Mouse (Mus musculus): Measurements from ENCODE around the gene Cpt1c.
A peak's percentile ranks its signal among the peaks of the same experiment; 100 is the strongest.

Cpt1c gene

GRCm38 (mm10) chr7:44999753-45000152 is 25.1 kb upstream of the Cpt1c start:
- DNase-seq (ENCODE audit: low spot score in 2 of 2): no peak

- no peak for DNase-seq (ENCODE audit: low spot score in 2 of 2)
Observed at GRCm38 (mm10) chr7:44998501-44998955, 23.9 kb upstream of the Cpt1c start, which contains the start of gene Bcl2l12. TSS of gene Bcl2l12 (minus strand) at chr7:44998712.

DNA sequence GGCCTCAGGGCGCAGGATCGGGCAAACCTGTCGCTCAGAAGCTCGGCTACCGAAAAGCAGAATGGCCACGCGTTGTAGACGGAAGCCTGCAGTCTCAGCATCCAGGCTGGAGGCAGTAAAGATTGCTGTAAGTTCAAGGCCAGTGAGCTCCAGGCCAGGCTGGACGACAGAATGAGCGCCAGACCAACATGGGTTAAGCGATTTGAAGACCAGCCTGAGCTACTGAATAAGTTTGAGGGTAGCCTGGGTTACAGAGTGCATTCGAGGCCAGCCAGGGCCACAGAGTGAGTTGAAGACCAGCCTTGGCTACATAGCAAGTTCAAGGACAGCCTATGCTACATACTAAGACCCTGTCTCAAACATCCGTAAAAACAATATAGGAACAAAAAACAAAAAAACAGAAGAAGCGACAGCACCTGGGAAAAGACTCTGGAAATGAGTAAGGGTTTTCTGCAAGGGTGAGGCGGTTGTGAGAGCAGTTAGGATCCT is 23.3 kb upstream of the Cpt1c start:
- no peak for DNase-seq (ENCODE audit: low spot score in 2 of 2)

GRCm38 (mm10) chr7:44997231-44997939 is 22.7 kb upstream of the Cpt1c start, which contains the start of gene Irf3:
TSS of gene Irf3 (plus strand) at chr7:44997648.
- DNase-seq (ENCODE audit: low spot score in 2 of 2): peak; percentile 91 to 94

DNA sequence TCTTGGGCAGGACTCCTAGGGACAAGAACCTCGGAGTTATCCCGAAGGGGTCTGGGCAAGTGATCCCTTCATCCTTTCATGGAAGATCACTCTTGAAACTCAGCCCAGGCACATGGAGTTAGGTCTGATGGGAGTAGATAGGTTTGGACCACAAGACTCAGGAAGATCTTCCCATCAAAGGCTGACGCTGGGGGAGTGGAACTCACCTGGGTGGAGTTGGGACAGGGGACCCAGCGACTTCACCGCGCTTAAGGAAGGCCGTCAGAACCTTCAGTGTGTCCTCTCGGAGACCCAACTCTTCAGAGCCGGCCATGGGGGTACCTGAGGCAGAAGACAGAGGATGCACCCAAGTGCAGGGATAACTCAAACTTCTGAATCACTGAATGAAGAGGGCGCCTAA is 22.0 kb upstream of the Cpt1c start:
- no peak for DNase-seq (ENCODE audit: low spot score in 2 of 2)

GRCm38 (mm10) chr7:44986879-44987718 is 12.4 kb upstream of the Cpt1c start:
- no peak for DNase-seq (ENCODE audit: low spot score in 2 of 2)

DNA sequence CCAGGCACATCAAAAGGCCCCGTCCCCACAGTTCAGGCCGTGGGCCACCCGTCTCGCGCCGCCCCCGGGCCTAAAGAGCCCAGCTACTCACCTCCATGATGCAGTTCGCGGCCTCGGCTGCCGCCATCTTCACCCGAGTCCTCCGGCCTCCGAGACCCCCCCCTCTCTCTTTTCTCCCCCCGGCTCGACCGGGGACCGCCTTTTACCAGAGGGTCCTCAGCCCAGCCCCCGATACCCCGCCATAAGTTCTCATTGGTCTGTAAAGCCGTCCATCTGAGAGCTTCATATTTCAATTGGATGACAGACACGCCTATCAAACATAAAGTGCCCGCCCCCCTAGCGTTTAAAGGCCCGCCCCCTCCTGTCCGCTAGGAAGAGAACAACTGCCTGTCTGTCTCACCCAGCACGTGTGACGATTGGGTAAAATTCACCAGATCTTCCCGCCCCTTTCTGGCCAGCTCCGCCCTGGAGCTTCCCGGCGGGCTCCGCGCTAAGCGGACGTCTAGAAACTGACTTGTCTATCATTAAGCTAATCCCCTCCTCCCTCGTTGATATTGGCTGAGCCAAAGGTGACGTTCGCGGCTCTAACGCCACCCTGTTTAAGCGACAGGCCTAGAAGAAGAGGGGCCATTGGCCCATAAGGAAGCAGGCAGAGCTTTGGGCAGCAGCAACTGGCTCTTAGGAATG is 11.7 kb upstream of the Cpt1c start, which contains the start of gene Prmt1:
Prmt1 (minus strand) TSS at position 377 of the 687 bp plus-strand sequence.
- DNase-seq (ENCODE audit: low spot score in 2 of 2): peak; percentile 91 to 97

DNA sequence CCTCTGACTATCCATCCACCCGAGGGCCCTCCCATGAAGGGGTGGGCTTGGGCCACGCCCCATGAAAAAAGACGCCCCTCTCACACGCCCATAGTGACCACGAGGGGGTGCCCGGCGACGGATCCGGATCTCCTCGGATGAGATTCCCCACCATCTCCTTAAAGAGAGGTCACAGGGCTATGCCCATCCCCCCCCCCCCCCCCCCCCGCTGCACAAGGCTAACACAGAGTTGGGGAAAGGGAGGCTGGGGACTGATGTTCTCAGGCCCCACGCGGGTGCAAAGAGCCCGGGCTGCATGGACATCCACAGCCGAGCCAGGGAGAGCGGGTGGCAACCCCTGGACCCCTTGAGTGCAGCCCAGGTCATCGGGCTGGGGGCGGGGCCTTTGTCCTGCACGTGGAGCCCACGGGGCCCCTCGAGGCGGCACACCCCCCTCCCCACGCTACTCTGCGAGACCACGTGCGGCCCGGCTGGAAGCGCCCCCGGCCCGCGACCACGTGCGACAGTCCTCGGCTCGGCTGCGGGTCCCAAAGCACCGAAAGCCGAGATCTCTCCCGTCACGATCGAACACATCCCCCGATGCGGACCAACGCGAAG is 11.0 kb upstream of the Cpt1c start:
- no peak for DNase-seq (ENCODE audit: low spot score in 2 of 2)

DNA sequence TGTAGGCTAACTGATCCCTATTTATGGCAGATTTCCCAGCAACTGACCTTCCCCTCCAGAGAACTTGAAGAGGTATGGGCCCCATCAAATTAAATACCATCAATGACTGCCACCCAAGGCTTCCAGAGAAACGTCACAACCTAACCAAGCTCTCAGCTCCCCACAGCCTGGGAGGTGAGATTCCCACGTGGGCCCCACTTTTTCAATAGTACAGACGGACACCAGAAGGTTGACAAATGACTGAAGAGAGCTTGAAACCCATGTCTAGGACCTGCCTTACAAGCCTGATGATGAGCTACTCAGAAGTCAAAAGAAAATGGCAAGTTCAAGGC is 10.1 kb upstream of the Cpt1c start:
- no peak for DNase-seq (ENCODE audit: low spot score in 2 of 2)

- no peak for DNase-seq (ENCODE audit: low spot score in 2 of 2)
Observed at GRCm38 (mm10) chr7:44983944-44984832, 9.5 kb upstream of the Cpt1c start.

DNA sequence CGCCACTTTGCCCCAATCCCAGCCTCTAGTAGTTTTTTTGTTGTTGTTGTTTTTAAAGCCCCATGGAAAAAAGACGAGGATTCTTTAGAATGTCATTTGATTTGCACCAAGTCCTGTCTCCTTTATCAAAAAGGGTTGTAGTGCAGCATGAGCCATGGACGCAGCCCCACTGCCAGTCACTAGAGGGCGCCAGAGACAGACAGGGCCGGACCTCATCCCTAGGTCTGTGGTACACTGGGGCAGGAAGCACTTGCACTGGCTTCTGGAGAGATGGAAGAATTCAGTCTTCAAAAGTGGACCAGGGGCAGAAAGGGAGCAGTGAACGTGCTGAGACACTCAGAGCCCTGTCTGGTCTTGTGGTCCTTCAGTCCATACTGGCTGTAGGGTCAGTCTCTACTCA is 8.4 kb upstream of the Cpt1c start:
- peak; percentile 76 to 78 for DNase-seq (ENCODE audit: low spot score in 2 of 2)

DNA sequence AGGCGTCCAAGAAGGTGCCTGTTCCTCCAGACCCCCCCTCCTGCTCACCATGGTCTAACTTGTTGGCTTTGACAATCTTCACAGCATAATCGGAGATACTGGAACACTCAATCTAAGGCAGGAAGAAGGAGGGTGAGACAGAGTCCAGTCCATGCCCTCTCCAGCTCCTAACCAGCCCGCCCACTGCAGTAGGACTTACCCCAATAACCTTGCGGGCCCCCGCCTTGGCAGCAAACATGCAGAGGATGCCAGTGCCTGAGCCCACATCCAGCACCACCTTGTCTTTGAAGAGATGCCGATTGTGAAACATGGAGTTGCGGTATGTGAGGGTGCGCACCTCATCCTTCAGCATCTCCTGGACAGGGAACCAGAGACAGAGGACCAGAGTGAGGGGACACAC is 6.9 kb upstream of the Cpt1c start:
- DNase-seq (ENCODE audit: low spot score in 2 of 2): no peak

DNA sequence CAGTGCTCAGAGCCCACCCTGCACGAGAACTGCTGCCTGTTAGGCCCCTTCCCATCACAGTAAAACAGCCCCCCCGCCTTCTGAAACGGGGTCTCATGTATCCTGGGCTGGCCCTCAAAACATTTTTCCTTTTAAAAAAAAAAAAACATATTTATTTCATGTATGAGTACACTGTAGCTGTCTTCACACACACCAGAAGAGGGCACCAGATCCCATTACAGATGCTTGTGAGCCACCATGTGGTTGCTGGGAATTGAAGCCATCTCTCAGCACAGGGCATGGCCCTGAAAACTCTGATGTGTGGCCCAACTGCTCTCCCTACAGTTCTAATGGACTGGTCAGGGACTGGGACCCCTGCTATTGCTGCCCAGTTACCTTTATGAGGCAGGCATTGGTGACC is 3.6 kb upstream of the Cpt1c start:
- no peak for DNase-seq (ENCODE audit: low spot score in 2 of 2)

GRCm38 (mm10) chr7:44975117-44975419 is 417 bp upstream of the Cpt1c start:
- no peak for DNase-seq (ENCODE audit: low spot score in 2 of 2)

DNA sequence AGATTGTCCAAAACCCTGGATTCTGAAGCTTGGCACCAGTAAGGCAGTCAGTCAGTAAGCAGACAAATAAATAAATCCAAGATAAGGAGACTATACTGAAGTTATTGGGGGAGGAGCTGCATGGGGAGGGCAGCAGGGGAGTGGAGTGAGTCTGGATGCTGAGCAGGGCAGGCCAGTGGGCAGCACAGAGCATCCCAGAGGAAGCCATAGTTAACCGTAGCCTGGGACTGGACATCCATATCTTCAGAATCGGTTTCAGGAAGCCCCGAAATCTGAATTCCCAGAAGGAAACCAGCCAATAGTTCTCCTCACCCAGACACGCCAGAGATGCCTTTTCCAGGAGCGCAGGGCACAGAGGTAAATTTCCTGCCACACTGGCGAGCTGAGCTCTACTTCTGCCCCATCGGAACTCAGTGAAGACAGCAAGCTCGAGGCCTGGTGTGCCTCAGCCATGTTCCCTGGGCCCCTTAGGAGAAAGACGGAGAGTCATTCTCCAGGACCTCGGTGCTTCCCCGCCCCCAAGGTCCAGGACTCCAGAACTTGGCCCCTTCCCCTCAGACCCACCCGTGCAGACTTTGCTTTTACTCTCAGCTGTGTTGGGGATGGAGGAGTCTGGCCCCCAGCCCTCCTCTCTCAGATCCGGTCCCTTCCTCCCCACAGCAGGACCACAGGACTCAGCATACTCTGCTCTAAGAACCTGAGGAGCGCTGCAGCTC is 1.1 kb downstream of the Cpt1c start:
- no peak for DNase-seq (ENCODE audit: low spot score in 2 of 2)

DNA sequence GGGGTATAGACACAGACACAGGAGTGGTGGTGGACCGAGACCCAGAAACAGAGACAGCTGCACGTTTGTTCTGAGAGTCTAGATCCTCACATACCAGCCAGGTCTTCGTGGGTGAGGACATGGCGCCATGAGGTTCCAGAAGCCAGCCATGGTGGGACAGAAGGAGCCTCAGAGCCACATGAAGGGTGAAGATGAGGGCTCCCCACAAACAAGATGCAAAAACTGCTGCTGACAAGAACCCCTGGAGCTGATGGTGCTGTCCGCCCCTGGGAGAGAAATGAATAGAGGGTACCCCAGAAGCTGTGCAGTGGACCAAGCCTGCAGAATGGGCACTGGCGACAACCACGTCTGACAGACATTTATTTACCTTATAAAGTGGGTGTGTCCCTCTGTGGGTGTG is 3.5 kb downstream of the Cpt1c start:
- no peak for DNase-seq (ENCODE audit: low spot score in 2 of 2)

DNA sequence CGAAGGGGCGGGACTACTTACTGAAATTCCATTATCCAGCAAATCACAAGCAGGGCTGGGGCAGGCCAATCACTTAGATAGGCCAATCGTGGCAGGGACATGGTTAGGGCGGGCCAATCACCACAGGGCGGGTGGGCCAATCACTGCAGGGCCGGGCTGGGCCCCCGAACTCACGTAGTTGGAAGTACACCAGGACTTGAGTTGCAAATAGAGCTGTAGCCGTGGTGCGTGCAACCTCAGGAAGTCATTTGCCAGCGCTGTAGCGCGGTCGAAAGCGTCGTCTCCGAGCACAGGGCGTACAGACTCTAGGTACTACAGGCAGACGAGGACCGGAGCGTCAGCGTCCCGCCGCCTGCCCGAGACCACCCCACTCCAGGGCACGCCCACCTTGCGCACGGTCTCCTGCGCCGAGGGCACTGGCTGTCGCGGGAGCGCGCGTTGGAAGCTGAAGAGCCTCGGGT is 4.4 kb downstream of the Cpt1c start:
- DNase-seq (ENCODE audit: low spot score in 2 of 2): peak; percentile 52 to 67

- DNase-seq (ENCODE audit: low spot score in 2 of 2): no peak
Observed at GRCm38 (mm10) chr7:44966638-44967037, 8.0 kb downstream of the Cpt1c start.

- DNase-seq (ENCODE audit: low spot score in 2 of 2): no peak
Observed at GRCm38 (mm10) chr7:44965975-44966374, 8.7 kb downstream of the Cpt1c start.

- no peak for DNase-seq (ENCODE audit: low spot score in 2 of 2)
Observed at GRCm38 (mm10) chr7:44964990-44965389, 9.7 kb downstream of the Cpt1c start.

Data from frontal cortex, postnatal 25 days (tissue).